Mouse (Mus musculus) E14TG2a.4 (cell line): ENCODE measurements at regions not wholly inside any gene's neighbourhood (a gene's known extent, or its start where the extent isn't known, plus 50 kb on each side); places are given as distances from the start of the nearest gene placed in this dataset.

Experiments
- H3K27me3 ChIP-seq: 2 replicates; pipeline ENCODE4 v1.6.1; 2014; ENCODE audit warnings: low read length, control low read depth; ENCODE audit not compliant: insufficient read depth
- H3K36me3 ChIP-seq: 2 replicates; pipeline ENCODE4 v1.6.1; 2014; ENCODE audit warnings: low read length, control low read depth; ENCODE audit not compliant: insufficient read depth
- H3K4me1 ChIP-seq: replicated peaks from 2 replicates; pipeline ENCODE4 v1.6.1; 2014; ENCODE audit warnings: low read depth, low read length, control low read depth
- H3K4me3 ChIP-seq: replicated peaks from 2 replicates; pipeline ENCODE4 v1.5.1; 2014; ENCODE audit warnings: mild to moderate bottlenecking, low read length
- H3K9me3 ChIP-seq: 2 replicates; pipeline ENCODE4 v1.6.1; 2014; ENCODE audit warnings: low read length, control low read depth
- CTCF ChIP-seq: conservative IDR thresholded peaks from 2 replicates; pipeline ENCODE4 v1.5.1; 2014; ENCODE audit warnings: low read length
- NANOG ChIP-seq: IDR thresholded peaks from 2 replicates; pipeline ENCODE4 v1.6.1; 2014; ENCODE audit warnings: borderline replicate concordance, low read length, mixed read lengths
- POU5F1 ChIP-seq: IDR thresholded peaks from 2 replicates; pipeline ENCODE4 v1.6.1; 2014; ENCODE audit warnings: low read length, borderline replicate concordance

GRCm38 (mm10) chr2:17936527-17937139 is 60.1 kb downstream of the H2al2a start:
- Histone ChIP-seq H3K9me3 (peaks cover 3% of the 10 kb centered on the region; the same call in 1 of the 2 replicates), H3K36me3 (peaks cover 24% of the 10 kb centered on the region; the same call in 1 of the 2 replicates), H3K27me3 (no peaks in the 10 kb centered on the region), H3K4me3 (peak overlapping the region; percentile 72), H3K4me1 (peaks cover 87% of the 10 kb centered on the region)
- TF ChIP-seq POU5F1 (no peak), NANOG (no peak), CTCF (no peak)

DNA sequence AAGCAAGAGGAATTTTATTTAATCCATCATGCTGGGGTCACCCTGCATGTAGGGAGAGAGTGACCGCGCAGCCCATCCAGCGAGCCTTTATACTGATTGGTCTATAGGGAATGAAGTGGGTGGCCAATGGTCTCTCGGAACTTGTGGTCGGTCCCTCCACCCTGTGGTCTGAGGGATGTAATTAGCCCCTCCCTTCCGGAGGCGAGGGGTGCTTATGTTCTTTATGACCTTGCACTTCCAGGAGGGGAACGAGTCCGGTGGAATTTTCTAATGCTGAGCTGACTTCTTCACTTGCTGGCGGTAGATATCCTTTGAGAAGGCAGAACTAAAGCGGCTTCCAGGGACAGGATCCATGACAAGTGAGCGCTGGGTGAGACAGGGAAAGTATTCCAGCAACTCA is 60.8 kb downstream of the H2al2a start:
- H3K4me1 ChIP-seq: peaks cover 91% of the 10 kb centered on the region
- peak overlapping the region; percentile 72 for H3K4me3 ChIP-seq
- no peak for TF ChIP-seq POU5F1
- no peak for TF ChIP-seq CTCF
- no peak for TF ChIP-seq NANOG
- H3K27me3 ChIP-seq: no peaks in the 10 kb centered on the region
- peaks cover 24% of the 10 kb centered on the region; the same call in 1 of the 2 replicates for H3K36me3 ChIP-seq
- H3K9me3 ChIP-seq: no peaks in the 10 kb centered on the region

GRCm38 (mm10) chr2:17935466-17935865 is 61.3 kb downstream of the H2al2a start:
- no peak for TF ChIP-seq NANOG
- no peak for TF ChIP-seq POU5F1
- TF ChIP-seq CTCF: no peak
- Histone ChIP-seq H3K9me3 (no peaks in the 10 kb centered on the region), H3K4me3 (peak overlapping the region; percentile 72), H3K27me3 (no peaks in the 10 kb centered on the region), H3K36me3 (peaks cover 24% of the 10 kb centered on the region; the same call in 1 of the 2 replicates), H3K4me1 (peaks cover 93% of the 10 kb centered on the region)

GRCm38 (mm10) chr2:17934610-17935009 is 62.1 kb downstream of the H2al2a start:
- H3K9me3 ChIP-seq: no peaks in the 10 kb centered on the region
- H3K4me3 ChIP-seq: 0 out of 2 replicates have a peak overlapping the region, but pooled peaks have one; percentile 13
- TF ChIP-seq NANOG (no peak), CTCF (no peak), POU5F1 (no peak)
- peaks cover 85% of the 10 kb centered on the region for H3K4me1 ChIP-seq
- peaks cover 21% of the 10 kb centered on the region; the same call in 1 of the 2 replicates for H3K36me3 ChIP-seq
- no peaks in the 10 kb centered on the region for H3K27me3 ChIP-seq

GRCm38 (mm10) chr2:17932932-17933790 is 63.6 kb downstream of the H2al2a start:
- H3K9me3 ChIP-seq: no peaks in the 10 kb centered on the region
- peak overlapping the region; percentile 57 for H3K4me3 ChIP-seq
- peaks cover 70% of the 10 kb centered on the region for H3K4me1 ChIP-seq
- no peaks in the 10 kb centered on the region for H3K27me3 ChIP-seq
- H3K36me3 ChIP-seq: peaks cover 7% of the 10 kb centered on the region; the same call in 1 of the 2 replicates
- TF ChIP-seq POU5F1: peak; percentile 90
- no peak for TF ChIP-seq NANOG

DNA sequence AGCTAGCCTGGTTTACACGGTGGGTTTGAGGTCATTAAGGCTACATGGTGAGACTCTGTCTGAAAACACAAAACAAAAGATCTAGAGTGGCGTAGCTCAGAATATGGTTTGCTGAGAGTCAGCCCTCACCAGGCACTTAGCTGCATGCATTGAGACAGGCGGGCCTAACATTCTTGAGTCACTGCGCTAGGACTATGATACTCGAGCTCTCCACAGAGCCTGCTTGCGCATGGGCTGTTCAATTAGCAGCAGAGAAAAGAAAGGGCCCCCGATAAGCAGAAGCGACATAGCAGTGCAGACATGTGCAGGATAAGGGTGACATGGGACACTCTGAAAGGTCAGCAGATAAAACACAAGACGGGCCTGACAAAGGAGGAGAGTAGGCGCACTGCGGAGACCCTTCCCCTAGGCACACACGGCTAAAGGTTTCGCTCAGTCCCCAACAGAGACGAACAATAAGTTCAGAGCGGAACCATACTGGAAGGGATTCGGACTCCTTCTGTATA is 64.3 kb downstream of the H2al2a start:
- Histone ChIP-seq H3K9me3 (no peaks in the 10 kb centered on the region), H3K36me3 (no peaks in the 10 kb centered on the region), H3K4me1 (peaks cover 64% of the 10 kb centered on the region), H3K27me3 (no peaks in the 10 kb centered on the region), H3K4me3 (peak overlapping the region; percentile 57)
- TF ChIP-seq CTCF: no peak
- no peak for TF ChIP-seq NANOG

GRCm38 (mm10) chr2:17931881-17932280 is 64.9 kb downstream of the H2al2a start:
- Histone ChIP-seq H3K36me3 (no peaks in the 10 kb centered on the region), H3K4me3 (0 out of 2 replicates have a peak overlapping the region, but pooled peaks have one; percentile 57), H3K27me3 (peaks cover 2% of the 10 kb centered on the region; the same call in 1 of the 2 replicates), H3K4me1 (peaks cover 58% of the 10 kb centered on the region), H3K9me3 (no peaks in the 10 kb centered on the region)
- no peak for TF ChIP-seq POU5F1
- no peak for TF ChIP-seq NANOG
- no peak for TF ChIP-seq CTCF

- TF ChIP-seq NANOG (no peak), POU5F1 (no peak), CTCF (no peak)
- no peaks in the 10 kb centered on the region for H3K36me3 ChIP-seq
- H3K4me1 ChIP-seq: peaks cover 21% of the 10 kb centered on the region
- H3K4me3 ChIP-seq: no peak overlapping the region
- H3K9me3 ChIP-seq: no peaks in the 10 kb centered on the region
- H3K27me3 ChIP-seq: no peaks in the 10 kb centered on the region
Observed at GRCm38 (mm10) chr2:17918861-17919648, 77.7 kb downstream of the H2al2a start.
